Mouse (Mus musculus): Measurements from ENCODE around the gene Casp14. TPM values are rescaled to one million over a fixed set of nuclear protein-coding genes. Genes with fewer than 3 reads are reported as not detected.

Casp14 gene
- total RNA-seq, 1 experiment, result 0.13 TPM

- TF ChIP-seq ZNF384 (IDR thresholded peaks at IDR 0.05; ENCODE audit: low read depth, low read length) (no peak), MAFK (IDR thresholded peaks at IDR 0.05; ENCODE audit: insufficient read depth, low read depth, low read length) (no peak), HCFC1 (IDR thresholded peaks at IDR 0.05; ENCODE audit: borderline replicate concordance, insufficient read depth, low read length) (no peak), ZC3H11A (IDR thresholded peaks at IDR 0.05; ENCODE audit: borderline replicate concordance, low read depth, low read length) (no peak), CHD2 (IDR thresholded peaks at IDR 0.05; ENCODE audit: low read depth, low read length) (no peak)
- DNase-seq (ENCODE audit: low read depth, low spot score), result no peak
- no peak overlapping the region for H3K27ac ChIP-seq (ENCODE audit: insufficient read depth, low read depth, low read length, poor library complexity, severe bottlenecking)
These were observed 4.0 kb downstream of the Casp14 start for GRCm38 (mm10) chr10:78714129-78714528.

GRCm38 (mm10) chr10:78710706-78711105, 7.4 kb downstream of the Casp14 start:
- no peak for DNase-seq (ENCODE audit: low read depth, low spot score)
- Histone ChIP-seq H3K27ac (ENCODE audit: insufficient read depth, low read depth, low read length, poor library complexity, severe bottlenecking) (no peak overlapping the region), H3K9me3 (ENCODE audit: control insufficient read depth, insufficient read depth, low read depth, low read length) (no peaks in the 10 kb centered on the region), H3K36me3 (ENCODE audit: control insufficient read depth, insufficient read depth, low read length, poor library complexity, severe bottlenecking) (no peaks in the 10 kb centered on the region), H3K4me3 (ENCODE audit: insufficient read depth in 1 of 2, low read depth in 1 of 2, low read length in 2 of 2, poor library complexity in 1 of 2, severe bottlenecking in 1 of 2) (no peak overlapping the region), H3K4me1 (ENCODE audit: control insufficient read depth in 2 of 2, insufficient read depth in 2 of 2, low read length in 2 of 2, poor library complexity in 1 of 2) (no peaks in the 10 kb centered on the region), H3K9ac (ENCODE audit: insufficient read depth, low read depth, low read length, poor library complexity, severe bottlenecking) (no peak overlapping the region)
- TF ChIP-seq ZC3H11A (IDR thresholded peaks at IDR 0.05; ENCODE audit: borderline replicate concordance, low read depth, low read length), result no peak
- TF ChIP-seq ZNF384 (IDR thresholded peaks at IDR 0.05; ENCODE audit: low read depth, low read length), result no peak
- no peak for TF ChIP-seq HCFC1 (IDR thresholded peaks at IDR 0.05; ENCODE audit: borderline replicate concordance, insufficient read depth, low read length)
- no peak for TF ChIP-seq MAFK (IDR thresholded peaks at IDR 0.05; ENCODE audit: insufficient read depth, low read depth, low read length)
- no peak for TF ChIP-seq CHD2 (IDR thresholded peaks at IDR 0.05; ENCODE audit: low read depth, low read length)
- in situ Hi-C loops (cut with MboI; ENCODE audit: low sequenced_read_pairs in 2 of 2, unreplicated experiment in 2 of 2), result no loop called here

More at GRCm38 (mm10) chr10:78714129-78714528, 4.0 kb downstream of the Casp14 start:
- Histone ChIP-seq H3K4me3 (ENCODE audit: insufficient read depth in 1 of 2, low read depth in 1 of 2, low read length in 2 of 2, poor library complexity in 1 of 2, severe bottlenecking in 1 of 2) (no peak overlapping the region), H3K4me1 (ENCODE audit: control insufficient read depth in 2 of 2, insufficient read depth in 2 of 2, low read length in 2 of 2, poor library complexity in 1 of 2) (no peaks in the 10 kb centered on the region), H3K9me3 (ENCODE audit: control insufficient read depth, insufficient read depth, low read depth, low read length) (no peaks in the 10 kb centered on the region), H3K9ac (ENCODE audit: insufficient read depth, low read depth, low read length, poor library complexity, severe bottlenecking) (no peak overlapping the region), H3K36me3 (ENCODE audit: control insufficient read depth, insufficient read depth, low read length, poor library complexity, severe bottlenecking) (no peaks in the 10 kb centered on the region)
- in situ Hi-C loops (cut with MboI; ENCODE audit: low sequenced_read_pairs in 2 of 2, unreplicated experiment in 2 of 2), result no loop called here

GRCm38 (mm10) chr10:78700881-78701280, 17.2 kb downstream of the Casp14 start:
- Histone ChIP-seq H3K9me3 (ENCODE audit: control insufficient read depth, insufficient read depth, low read depth, low read length) (no peaks in the 10 kb centered on the region), H3K4me1 (ENCODE audit: control insufficient read depth in 2 of 2, insufficient read depth in 2 of 2, low read length in 2 of 2, poor library complexity in 1 of 2) (no peaks in the 10 kb centered on the region), H3K9ac (ENCODE audit: insufficient read depth, low read depth, low read length, poor library complexity, severe bottlenecking) (no peak overlapping the region), H3K36me3 (ENCODE audit: control insufficient read depth, insufficient read depth, low read length, poor library complexity, severe bottlenecking) (no peaks in the 10 kb centered on the region), H3K27ac (ENCODE audit: insufficient read depth, low read depth, low read length, poor library complexity, severe bottlenecking) (no peak overlapping the region), H3K4me3 (ENCODE audit: insufficient read depth in 1 of 2, low read depth in 1 of 2, low read length in 2 of 2, poor library complexity in 1 of 2, severe bottlenecking in 1 of 2) (no peak overlapping the region)
- in situ Hi-C loops (cut with MboI; ENCODE audit: low sequenced_read_pairs in 2 of 2, unreplicated experiment in 2 of 2), result no loop called here
- TF ChIP-seq MAFK (IDR thresholded peaks at IDR 0.05; ENCODE audit: insufficient read depth, low read depth, low read length) (no peak), ZNF384 (IDR thresholded peaks at IDR 0.05; ENCODE audit: low read depth, low read length) (no peak), ZC3H11A (IDR thresholded peaks at IDR 0.05; ENCODE audit: borderline replicate concordance, low read depth, low read length) (no peak), CHD2 (IDR thresholded peaks at IDR 0.05; ENCODE audit: low read depth, low read length) (no peak), HCFC1 (IDR thresholded peaks at IDR 0.05; ENCODE audit: borderline replicate concordance, insufficient read depth, low read length) (no peak)
- no peak for DNase-seq (ENCODE audit: low read depth, low spot score)

GRCm38 (mm10) chr10:78689973-78690372, 28.1 kb downstream of the Casp14 start:
- H3K4me3 ChIP-seq (ENCODE audit: insufficient read depth in 1 of 2, low read depth in 1 of 2, low read length in 2 of 2, poor library complexity in 1 of 2, severe bottlenecking in 1 of 2), result no peak overlapping the region
- H3K27ac ChIP-seq (ENCODE audit: insufficient read depth, low read depth, low read length, poor library complexity, severe bottlenecking), result no peak overlapping the region
- H3K36me3 ChIP-seq (ENCODE audit: control insufficient read depth, insufficient read depth, low read length, poor library complexity, severe bottlenecking), result no peaks in the 10 kb centered on the region
- no peak overlapping the region for H3K9ac ChIP-seq (ENCODE audit: insufficient read depth, low read depth, low read length, poor library complexity, severe bottlenecking)
- H3K9me3 ChIP-seq (ENCODE audit: control insufficient read depth, insufficient read depth, low read depth, low read length), result no peaks in the 10 kb centered on the region
- in situ Hi-C loops (cut with MboI; ENCODE audit: low sequenced_read_pairs in 2 of 2, unreplicated experiment in 2 of 2), result no loop called here
- no peak for TF ChIP-seq ZC3H11A (IDR thresholded peaks at IDR 0.05; ENCODE audit: borderline replicate concordance, low read depth, low read length)
- TF ChIP-seq ZNF384 (IDR thresholded peaks at IDR 0.05; ENCODE audit: low read depth, low read length), result no peak
- TF ChIP-seq CHD2 (IDR thresholded peaks at IDR 0.05; ENCODE audit: low read depth, low read length), result no peak
- no peak for TF ChIP-seq MAFK (IDR thresholded peaks at IDR 0.05; ENCODE audit: insufficient read depth, low read depth, low read length)
- DNase-seq (ENCODE audit: low read depth, low spot score), result no peak
- no peaks in the 10 kb centered on the region for H3K4me1 ChIP-seq (ENCODE audit: control insufficient read depth in 2 of 2, insufficient read depth in 2 of 2, low read length in 2 of 2, poor library complexity in 1 of 2)
